Mouse (Mus musculus): ENCODE data around the gene Fam160a1.

GRCm38 (mm10) chr3:85713936-85714709 is 103.0 kb downstream of the Fam160a1 start:
- TF ChIP-seq CTCF (IDR thresholded peaks at IDR 0.05) (no peak), POLR2A (IDR thresholded peaks at IDR 0.05; ENCODE audit: insufficient read depth, low read depth, low read length) (no peak)
